Mouse (Mus musculus): Measurements from ENCODE around the gene Flnb. TPM values are rescaled to one million over a fixed set of nuclear protein-coding genes. Genes with fewer than 3 reads are reported as not detected.

The Flnb gene
- polyA plus RNA-seq, 1 experiment from 2014 or later = 22.7 TPM

DNA sequence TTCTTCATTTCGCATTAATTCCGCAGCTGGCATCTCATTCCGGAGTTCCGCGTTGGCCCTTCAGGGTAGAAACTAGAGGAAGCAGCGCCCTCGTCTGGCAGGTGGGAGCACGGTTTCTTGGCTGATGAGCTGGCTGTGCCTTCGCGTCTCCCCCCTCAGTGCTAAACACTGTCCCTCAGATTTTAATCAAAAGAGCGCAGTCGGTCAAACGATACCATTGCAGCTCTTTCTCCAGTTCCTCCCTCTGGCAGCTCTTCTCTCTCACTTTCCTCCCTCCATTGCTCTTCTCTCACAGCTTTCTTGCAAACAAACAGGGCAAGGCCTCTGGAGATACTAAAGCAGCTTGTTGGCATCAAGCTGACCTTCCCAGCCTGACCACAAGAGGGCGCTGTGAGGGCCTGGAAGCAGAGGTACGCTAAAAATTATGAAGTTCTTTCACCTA, 179.5 kb downstream of the Flnb start:
- WGBS = 2% methylated on average over 15 of the region's 15 CpGs
- Histone ChIP-seq H3K27me3 (peaks cover 19% of the 10 kb centered on the region; the same call in 1 of the 2 replicates), H3K36me3 (no peaks in the 10 kb centered on the region), H3K9ac (no peak overlapping the region), H3K4me1 (0 out of 2 replicates have a peak, but pooled peaks cover 7% of the 10 kb centered on the region), H3K9me3 (replicated peaks) (no peaks in the 10 kb centered on the region), H3K4me3 (replicated peaks) (peak overlapping the region; percentile 24), H3K27ac (replicated peaks) (no peak overlapping the region), H3K4me2 (replicated peaks) (peak overlapping the region; percentile 45)
- no peak for ATAC-seq (ENCODE audit: insufficient number of reproducible peaks, low FRiP score, low TSS enrichment, low read depth)

DNA sequence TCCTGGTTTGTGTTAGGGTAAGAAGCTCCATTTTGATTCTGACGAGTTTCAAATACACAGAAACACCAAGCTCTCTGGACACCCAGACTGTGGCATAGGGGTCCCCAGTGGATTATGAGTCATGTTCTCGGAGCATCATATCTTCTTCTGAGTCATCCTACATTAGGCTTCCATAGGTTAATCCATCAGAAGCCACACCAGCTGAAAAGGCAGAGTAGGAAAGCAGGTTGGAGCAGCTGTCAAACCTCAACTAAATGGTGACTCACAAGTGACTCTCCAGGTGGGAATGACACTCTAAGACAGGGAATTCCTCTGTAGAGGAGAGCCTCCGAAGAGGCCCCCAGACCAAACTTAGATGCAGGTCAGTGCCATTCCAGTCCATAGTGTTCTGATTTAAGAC, 181.3 kb downstream of the Flnb start:
- Histone ChIP-seq H3K36me3 (no peaks in the 10 kb centered on the region), H3K9me3 (replicated peaks) (no peaks in the 10 kb centered on the region), H3K9ac (no peak overlapping the region), H3K27ac (replicated peaks) (peak overlapping the region; percentile 71), H3K4me3 (replicated peaks) (no peak overlapping the region), H3K4me1 (peaks cover 17% of the 10 kb centered on the region), H3K4me2 (replicated peaks) (no peak overlapping the region), H3K27me3 (peaks cover 19% of the 10 kb centered on the region; the same call in 1 of the 2 replicates)
- 52% methylated on average over 3 of the region's 3 CpGs for WGBS
- ATAC-seq (ENCODE audit: insufficient number of reproducible peaks, low FRiP score, low TSS enrichment, low read depth) = no peak

DNA sequence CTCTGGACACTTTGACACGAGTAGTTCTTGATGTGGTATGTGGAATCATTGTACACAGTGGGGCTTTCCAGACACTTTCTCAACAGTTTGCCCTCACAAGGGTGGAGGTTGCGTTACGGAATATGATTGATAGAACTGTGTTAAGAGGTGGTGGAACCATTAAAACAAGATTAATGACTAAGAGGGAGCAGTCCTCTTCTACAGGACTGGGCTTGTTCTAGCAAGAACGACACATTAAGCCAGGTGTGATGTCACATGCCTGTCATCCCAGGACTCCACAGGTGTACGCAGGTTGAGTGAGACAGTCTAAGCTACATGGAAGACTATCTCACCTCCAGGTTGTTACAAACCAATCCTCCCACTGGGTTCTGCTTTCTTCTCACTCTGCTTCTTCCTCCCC, 181.7 kb downstream of the Flnb start:
- ATAC-seq (ENCODE audit: insufficient number of reproducible peaks, low FRiP score, low TSS enrichment, low read depth) = no peak
- H3K27me3 ChIP-seq = peaks cover 19% of the 10 kb centered on the region; the same call in 1 of the 2 replicates
- 66% methylated on average over 5 of the region's 5 CpGs for WGBS

GRCm38 (mm10) chr14:8000247-8000646, 182.5 kb downstream of the Flnb start:
- H3K9ac ChIP-seq = no peak overlapping the region
- H3K9me3 ChIP-seq (replicated peaks) = no peaks in the 10 kb centered on the region
- H3K4me2 ChIP-seq (replicated peaks) = no peak overlapping the region
- H3K27me3 ChIP-seq = peaks cover 19% of the 10 kb centered on the region; the same call in 1 of the 2 replicates
- no peak overlapping the region for H3K4me3 ChIP-seq (replicated peaks)
- no peaks in the 10 kb centered on the region for H3K36me3 ChIP-seq
- 82% methylated on average over 5 of the region's 5 CpGs for WGBS
- no peak overlapping the region for H3K27ac ChIP-seq (replicated peaks)
- ATAC-seq (ENCODE audit: insufficient number of reproducible peaks, low FRiP score, low TSS enrichment, low read depth) = no peak
- peaks cover 20% of the 10 kb centered on the region for H3K4me1 ChIP-seq

More for the DNA sequence above, 181.7 kb downstream of the Flnb start:
- Histone ChIP-seq H3K4me1 (peaks cover 20% of the 10 kb centered on the region), H3K4me3 (replicated peaks) (no peak overlapping the region), H3K36me3 (no peaks in the 10 kb centered on the region), H3K27ac (replicated peaks) (peak overlapping the region; percentile 71), H3K4me2 (replicated peaks) (no peak overlapping the region), H3K9ac (no peak overlapping the region), H3K9me3 (replicated peaks) (no peaks in the 10 kb centered on the region)

Other genes with a start within 250 kb of the Flnb start
- 0.18 and 0.40 TPM in 2 replicates for gene Gm3558, start 249.4 kb upstream of the Flnb start, polyA plus RNA-seq (2015; fragmentation: Nextera tagmentation; extraction: Ambion mirVana)
- gene Gm10338, start 222.4 kb upstream of the Flnb start, polyA plus RNA-seq (2015; fragmentation: Nextera tagmentation; extraction: Ambion mirVana) = not detected in 2 replicates
- not detected in 2 replicates for gene Gm10128, start 174.0 kb upstream of the Flnb start, polyA plus RNA-seq (2015; fragmentation: Nextera tagmentation; extraction: Ambion mirVana)
- gene Gm26661, start 26.4 kb upstream of the Flnb start, polyA plus RNA-seq (2015; fragmentation: Nextera tagmentation; extraction: Ambion mirVana) = not detected in 2 replicates
- gene Gm45521, start 139.3 kb downstream of the Flnb start, polyA plus RNA-seq (2015; fragmentation: Nextera tagmentation; extraction: Ambion mirVana) = not detected in 2 replicates
- 3.1 and 4.1 TPM in 2 replicates for gene Dnase1l3, start 176.6 kb downstream of the Flnb start, polyA plus RNA-seq (2015; fragmentation: Nextera tagmentation; extraction: Ambion mirVana)
- 30.2 and 30.6 TPM in 2 replicates for gene Abhd6, start 184.9 kb downstream of the Flnb start, polyA plus RNA-seq (2015; fragmentation: Nextera tagmentation; extraction: Ambion mirVana)